Mouse (Mus musculus) spleen, adult 2 months (tissue): ENCODE data around the gene Cys1.

Experiments
- CTCF ChIP-seq: fragments of 200-500 bp; IDR thresholded peaks from 2 replicates; pipeline ENCODE4 v1.5.1; 2011; ENCODE audit warnings: mild to moderate bottlenecking, inconsistent platforms; ENCODE audit not compliant: insufficient read depth, insufficient read length, insufficient replicate concordance; ENCODE audit errors: extremely low read depth
- POLR2A ChIP-seq: fragments of 200-500 bp; IDR thresholded peaks from 2 replicates; pipeline ENCODE4 v1.6.1; 2011; ENCODE audit warnings: low read depth, low read length, inconsistent platforms

DNA sequence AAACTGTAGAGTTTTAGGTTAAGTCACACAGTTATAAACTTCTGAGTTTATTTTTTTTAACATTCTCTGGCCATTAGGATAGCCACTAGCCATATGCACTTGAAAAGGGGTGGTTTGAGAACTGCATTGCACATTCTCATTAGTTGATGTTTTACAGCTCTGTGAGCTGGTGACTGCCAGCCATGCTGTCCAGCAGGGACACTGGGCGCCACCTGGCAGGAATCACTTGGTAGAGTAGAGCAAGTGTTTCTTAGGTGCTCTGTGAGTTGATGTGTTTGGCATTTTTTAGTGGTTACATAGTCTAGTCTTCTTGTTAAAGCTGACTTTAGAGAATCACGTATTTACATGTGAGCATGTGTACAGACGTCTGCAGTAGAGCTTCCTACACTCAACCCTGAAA is 25.2 kb downstream of the Cys1 start:
- TF ChIP-seq CTCF, result no peak
- no peak for TF ChIP-seq POLR2A
